Comparison of ENCODE assay signal across 20 mouse cellular contexts in genomic region chr12:32215143-32215542, GRCm38 (mm10). TPM values are rescaled to one million over a fixed set of nuclear protein-coding genes. Genes with fewer than 3 reads are reported as not detected.
DNase-seq lines count a peak whose midpoint lies in the region; ATAC-seq lines count a peak whose summit lies in the region.
"Had no signal": no experiment of that assay in that cellular context is flagged by ENCODE, and none has a peak within 500 bp of the region (broad histone marks: within the 10 kb centered on the region; RNA-seq: fewer than 3 reads in every experiment).

No protein-coding gene starts in this region.

- peaks cover 16% of the 10 kb centered on the region for H3K9me3 ChIP-seq in megakaryocyte, embryonic 14.5 days
- H3K9me3 ChIP-seq in intestine, embryonic 16.5 days (ENCODE audit: control insufficient read depth, low read length), result no peaks in the 10 kb centered on the region
- H3K9me3 ChIP-seq: embryonic facial prominence, embryonic 15.5 days; forebrain, embryonic 10.5 days; heart, embryonic 15.5 days; hindbrain, embryonic 15.5 days had no signal

- DNase-seq in heart, adult 11 months, result peak; percentile 87
- no peak for DNase-seq in heart, postnatal 14 days
- peak; percentile 28 for DNase-seq in 416B (ENCODE audit: low read depth)
- no peak for DNase-seq in frontal cortex, adult 2 months (ENCODE audit: extremely low spot score in 1 of 2, low spot score in 1 of 2)
- no peak for DNase-seq in layer of hippocampus, adult 11-12 months (ENCODE audit: low spot score)
- DNase-seq: adrenal gland, postnatal 10 days; cerebellum, adult 18-20 months; cerebellum, adult 9-11 months; cerebellum, postnatal 36 days; gastrocnemius, postnatal 14 days had no signal

- WGBS in intestine, embryonic 16.5 days, result 67% methylated on average over 6 of the region's 6 CpGs

- no peak overlapping the region for H3K4me2 ChIP-seq in intestine, embryonic 16.5 days (ENCODE audit: low read depth, low read length)
- H3K4me2 ChIP-seq: embryonic facial prominence, embryonic 15.5 days; heart, embryonic 15.5 days; hindbrain, embryonic 15.5 days had no signal

- H3K27ac ChIP-seq in intestine, embryonic 16.5 days (ENCODE audit: low read length), result no peak overlapping the region
- H3K27ac ChIP-seq: embryonic facial prominence, embryonic 15.5 days; forebrain, embryonic 10.5 days; heart, embryonic 15.5 days; hindbrain, embryonic 15.5 days had no signal

- H3K4me3 ChIP-seq in megakaryocyte, embryonic 14.5 days (replicated peaks), result peak overlapping the region; percentile 54
- H3K4me3 ChIP-seq in intestine, embryonic 16.5 days (ENCODE audit: low read length), result no peak overlapping the region
- H3K4me3 ChIP-seq: embryonic facial prominence, embryonic 15.5 days; erythroblast, embryonic 14.5 days; forebrain, embryonic 10.5 days; heart, embryonic 15.5 days; hindbrain, embryonic 15.5 days had no signal

- H3K36me3 ChIP-seq in megakaryocyte, embryonic 14.5 days (replicated peaks; ENCODE audit: low read length), result peaks cover 10% of the 10 kb centered on the region
- no peaks in the 10 kb centered on the region for H3K36me3 ChIP-seq in intestine, embryonic 16.5 days (ENCODE audit: control insufficient read depth, insufficient read depth, low read length)
- H3K36me3 ChIP-seq: embryonic facial prominence, embryonic 15.5 days; forebrain, embryonic 10.5 days; heart, embryonic 15.5 days; hindbrain, embryonic 15.5 days had no signal

- ATAC-seq in granulocyte monocyte progenitor cell, adult 5-6 weeks (replicated peaks; ENCODE audit: poor library complexity, severe bottlenecking), result peak; percentile 85
- ATAC-seq in intestine, embryonic 16.5 days, result no peak
- ATAC-seq: forebrain, embryonic 14.5 days had no signal

- intact Hi-C loops in heart, postnatal 14 days (cut with DNase I), result no loop called here

- peaks cover 56% of the 10 kb centered on the region for H3K4me1 ChIP-seq in megakaryocyte, embryonic 14.5 days
- no peaks in the 10 kb centered on the region for H3K4me1 ChIP-seq in intestine, embryonic 16.5 days (ENCODE audit: control insufficient read depth, insufficient read depth, low read length)
- H3K4me1 ChIP-seq: embryonic facial prominence, embryonic 15.5 days; heart, embryonic 15.5 days had no signal

- H3K27me3 ChIP-seq in megakaryocyte, embryonic 14.5 days (replicated peaks), result peaks cover 6% of the 10 kb centered on the region
- H3K27me3 ChIP-seq in intestine, embryonic 16.5 days (replicated peaks; ENCODE audit: control insufficient read depth, insufficient read depth, low read length), result no peaks in the 10 kb centered on the region
- H3K27me3 ChIP-seq: embryonic facial prominence, embryonic 15.5 days; heart, embryonic 15.5 days; hindbrain, embryonic 15.5 days had no signal

- no peak overlapping the region for H3K9ac ChIP-seq in intestine, embryonic 16.5 days (ENCODE audit: low read depth, low read length)
- H3K9ac ChIP-seq: embryonic facial prominence, embryonic 15.5 days; heart, embryonic 15.5 days; hindbrain, embryonic 15.5 days had no signal

RNA-seq across cellular contexts. Expression of gene Pik3cg, which starts 6.7 kb away (rescaled TPM):
- total RNA-seq in heart, postnatal 14 days (2021), result 1 to 10 TPM; 1.9 to 2.8 TPM
- 75.7 and 77.4 TPM in 2 replicates for total RNA-seq in granulocyte monocyte progenitor cell, adult 5-6 weeks (2014; fragmentation: Nextera tagmentation)
- 43.9 and 49.9 TPM in 2 replicates for total RNA-seq in granulocyte monocyte progenitor cell, adult 5-6 weeks (2017)
- 0.79 and 1.9 TPM in 2 replicates for polyA plus RNA-seq in megakaryocyte, embryonic 14.5 days (2012; ENCODE audit: insufficient read depth, low replicate concordance)
- 1.6 and 2.5 TPM in 2 replicates for polyA plus RNA-seq in frontal cortex, adult 2 months (2012; rRNA removed)
- polyA plus RNA-seq in intestine, embryonic 16.5 days (2015; fragmentation: Nextera tagmentation; extraction: Ambion mirVana), result 2.1 and 2.2 TPM in 2 replicates
- polyA plus RNA-seq: C2C12 had no signal

Comparison
In these comparisons a context has a peak if more than half of its experiments do, and no peak if none do; other contexts are left out.
1. DNase-seq: peak in heart, adult 11 months (single experiment) and 416B (single experiment); none in heart, postnatal 14 days (0 of 2), frontal cortex, adult 2 months (0 of 2) and layer of hippocampus, adult 11-12 months (single experiment).